Mouse (Mus musculus): Measurements from ENCODE around the gene Lrrk1.

Gene Lrrk1

DNA sequence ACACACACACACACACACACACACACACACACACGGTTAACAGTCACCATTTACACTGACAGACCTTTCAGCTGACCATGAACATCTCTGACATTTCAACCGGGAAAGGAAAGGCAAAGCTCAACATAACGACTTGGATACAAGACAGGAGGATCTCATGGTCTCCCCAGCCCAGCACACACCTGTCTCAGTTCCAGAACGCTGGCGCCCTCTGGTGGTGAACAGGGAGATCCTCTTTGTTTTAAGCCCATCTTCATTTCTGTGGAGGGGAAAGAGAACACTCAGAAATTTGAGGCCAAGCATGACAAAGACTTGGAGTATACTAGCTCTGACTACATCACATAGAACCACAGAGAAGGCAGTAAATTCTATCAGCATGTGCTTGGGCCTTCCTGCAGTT is 87.5 kb downstream of the Lrrk1 start:
- peak; percentile 75 for DNase-seq (ENCODE audit: low spot score)

DNA sequence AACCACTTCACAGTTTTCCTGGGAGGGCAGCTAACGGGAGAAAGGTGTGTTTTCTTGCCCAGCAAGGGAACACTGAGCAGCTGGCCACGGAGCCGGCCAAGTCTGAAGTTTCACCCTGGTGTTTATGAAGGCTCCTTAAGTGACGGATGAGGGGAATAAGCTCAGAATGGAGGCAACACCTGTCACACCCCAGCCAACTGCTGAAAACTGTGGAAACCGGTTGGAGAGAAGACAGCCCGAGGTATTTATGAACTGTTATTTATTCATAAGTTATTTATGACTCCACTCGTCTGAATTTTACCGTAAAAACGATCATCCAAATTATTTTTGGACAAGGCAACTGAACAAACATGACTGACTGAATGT is 90.5 kb downstream of the Lrrk1 start:
- no peak for DNase-seq (ENCODE audit: low spot score)

DNA sequence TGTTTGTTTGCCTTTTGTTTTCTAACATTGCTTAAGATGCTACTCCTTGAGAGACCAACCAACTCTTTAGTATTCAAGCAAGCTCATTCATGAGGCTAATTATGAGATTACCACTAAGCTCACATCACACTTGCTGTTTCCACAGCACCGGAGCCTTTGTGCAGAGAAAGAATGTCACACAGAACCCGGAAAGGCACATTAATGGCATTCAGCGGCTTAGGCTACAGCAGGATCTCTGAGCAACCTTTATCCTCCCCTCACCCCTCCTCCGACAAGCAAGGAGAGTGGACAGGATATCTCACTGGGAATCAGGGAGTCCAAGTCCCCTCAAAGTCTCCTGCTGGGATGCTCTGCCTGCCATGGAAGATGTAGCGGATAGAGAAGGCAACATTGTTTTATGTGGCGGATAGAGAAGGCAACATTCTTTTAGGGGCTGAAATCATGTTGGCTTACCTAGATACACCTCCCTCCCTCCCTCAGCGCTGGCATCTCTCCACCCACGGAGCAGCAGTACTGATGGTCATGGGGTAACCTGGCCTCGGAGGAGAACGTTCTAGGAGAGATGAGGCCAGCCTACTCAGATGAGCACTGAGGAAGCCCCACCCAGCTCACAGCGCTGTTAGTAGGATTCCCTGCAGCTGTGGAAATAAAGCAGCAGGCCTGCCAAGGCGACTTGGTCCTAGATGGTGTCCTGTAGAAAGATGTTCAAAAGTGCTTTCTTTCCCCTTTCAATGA is 91.1 kb downstream of the Lrrk1 start:
- DNase-seq (ENCODE audit: low spot score) = no peak

DNA sequence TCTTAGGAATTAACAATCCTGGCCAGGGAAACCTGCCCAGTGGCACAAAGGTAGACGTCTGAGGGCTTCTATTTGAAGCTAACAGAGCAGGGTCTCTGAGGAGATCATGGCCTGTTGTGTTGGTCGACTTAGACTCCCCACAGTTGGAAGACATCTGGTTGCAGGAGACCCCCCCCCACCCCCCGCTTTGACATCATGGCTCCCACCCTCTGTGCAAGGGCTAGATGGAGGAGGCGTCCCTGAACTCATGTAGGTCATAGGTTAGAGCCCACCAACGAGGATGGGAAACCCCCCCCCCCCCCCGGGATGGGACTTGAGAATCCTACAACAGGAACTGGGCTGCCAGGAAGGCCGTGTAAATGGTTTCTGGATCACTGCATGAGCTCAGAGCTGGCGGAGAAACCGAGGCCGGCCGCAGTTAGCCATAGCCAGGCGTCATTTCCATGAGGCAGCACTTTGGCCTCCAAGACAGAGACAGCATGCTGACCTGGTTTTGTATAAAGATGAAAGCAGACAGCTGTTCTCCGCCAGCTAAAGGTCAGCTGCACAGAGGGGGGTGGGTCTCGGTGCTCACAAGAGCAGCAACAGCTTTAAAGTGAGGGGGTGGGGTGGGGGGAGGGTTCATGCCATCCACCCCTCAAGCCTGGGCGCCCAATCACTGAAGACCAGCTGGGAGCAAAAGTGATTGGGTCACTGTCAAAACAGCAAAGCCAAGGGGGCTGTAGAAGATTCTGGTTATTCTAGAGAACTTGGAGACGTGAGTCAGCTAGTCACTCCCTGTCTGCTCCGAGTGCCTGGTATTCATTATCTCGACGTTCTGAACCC is 95.4 kb downstream of the Lrrk1 start:
- peak; percentile 37 for DNase-seq (ENCODE audit: low spot score)

DNA sequence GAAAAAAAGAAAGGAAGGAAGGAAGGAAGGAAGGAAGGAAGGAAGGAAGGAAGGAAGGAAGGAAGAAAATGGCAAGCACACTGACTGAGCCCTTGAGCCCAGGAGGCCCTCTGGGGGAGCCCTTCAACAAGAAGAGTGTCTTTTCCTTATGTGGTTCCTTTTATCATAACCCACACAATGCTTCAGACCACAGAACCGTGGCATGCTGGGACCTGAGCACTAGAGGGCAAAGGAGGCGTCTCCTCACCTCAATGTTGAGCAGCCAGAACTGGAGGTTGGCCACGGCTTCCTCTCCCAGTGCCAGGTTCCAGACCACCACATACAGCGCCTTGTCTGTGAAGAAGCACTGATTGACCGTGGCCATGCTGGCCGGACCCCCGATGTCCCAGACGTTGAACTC is 96.1 kb downstream of the Lrrk1 start:
- no peak for DNase-seq (ENCODE audit: low spot score)

DNA sequence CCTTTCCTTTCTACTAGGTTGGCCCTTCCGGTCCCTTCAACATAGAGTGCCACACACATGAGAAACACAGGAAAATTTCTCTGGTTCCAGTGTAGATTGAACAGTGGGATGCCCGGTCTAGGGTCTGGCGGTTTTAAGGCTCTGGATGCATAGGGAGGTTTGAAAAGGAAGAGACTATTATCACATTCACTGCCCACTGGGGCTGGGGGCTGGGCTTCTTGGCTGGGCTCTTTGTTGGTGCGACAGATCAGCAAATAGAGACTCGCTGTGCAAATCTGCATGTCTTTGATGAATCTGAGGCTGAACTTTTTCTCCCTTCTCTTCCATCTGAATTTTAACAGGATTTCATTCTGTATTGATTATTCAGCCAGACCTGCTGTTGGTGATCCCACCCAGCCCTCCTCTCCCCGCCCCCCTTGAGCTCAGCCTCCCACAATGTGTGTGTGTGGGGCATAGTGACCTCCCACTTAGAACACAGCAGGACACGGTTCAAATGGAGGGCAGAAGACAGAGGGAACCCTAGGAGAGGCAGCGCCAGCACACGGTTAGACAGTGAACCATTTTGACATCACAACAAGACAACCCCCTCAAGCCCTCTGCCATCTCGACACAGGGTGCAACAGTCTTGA is 105.1 kb downstream of the Lrrk1 start:
- DNase-seq (ENCODE audit: low spot score) = no peak

DNA sequence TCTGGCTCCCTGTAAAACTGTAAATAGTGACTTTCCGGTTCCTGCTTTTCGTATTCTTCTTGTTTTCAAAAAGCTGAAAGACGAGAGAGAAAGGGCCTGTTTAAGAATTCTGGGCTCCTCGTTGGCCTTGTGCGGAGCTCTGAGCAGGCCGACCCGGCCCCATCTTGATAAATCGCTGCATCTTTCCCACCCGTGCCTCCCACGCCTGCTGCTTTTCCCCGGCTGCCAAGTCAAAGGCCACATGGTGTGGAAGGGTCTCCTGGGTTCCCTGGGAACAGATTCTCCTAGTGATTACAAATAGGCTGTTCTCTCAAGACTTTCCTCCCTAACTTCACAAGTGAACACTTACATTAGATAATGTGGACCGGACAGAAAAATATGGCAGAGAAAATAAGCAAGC is 105.9 kb downstream of the Lrrk1 start:
- DNase-seq (ENCODE audit: low spot score) = no peak

DNA sequence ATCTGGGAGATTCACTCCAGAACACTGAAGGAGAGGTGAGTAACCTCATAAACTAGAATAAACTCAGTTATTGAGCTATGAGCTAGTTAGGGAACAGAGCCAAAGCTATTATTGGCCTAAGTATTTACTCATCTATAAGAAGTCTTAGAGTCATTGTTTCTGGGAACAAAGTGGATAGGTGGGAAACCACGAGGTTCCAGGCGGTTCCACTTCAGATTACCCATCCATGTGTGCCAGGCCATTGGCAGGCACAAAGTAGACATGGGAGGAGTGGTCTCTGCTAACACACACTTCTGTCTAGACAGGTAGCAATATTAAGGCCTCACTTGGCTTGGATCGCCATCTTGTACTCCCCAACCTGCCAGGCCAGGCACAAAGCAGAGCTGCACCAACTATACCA is 110.1 kb downstream of the Lrrk1 start:
- no peak for DNase-seq (ENCODE audit: low spot score)

DNA sequence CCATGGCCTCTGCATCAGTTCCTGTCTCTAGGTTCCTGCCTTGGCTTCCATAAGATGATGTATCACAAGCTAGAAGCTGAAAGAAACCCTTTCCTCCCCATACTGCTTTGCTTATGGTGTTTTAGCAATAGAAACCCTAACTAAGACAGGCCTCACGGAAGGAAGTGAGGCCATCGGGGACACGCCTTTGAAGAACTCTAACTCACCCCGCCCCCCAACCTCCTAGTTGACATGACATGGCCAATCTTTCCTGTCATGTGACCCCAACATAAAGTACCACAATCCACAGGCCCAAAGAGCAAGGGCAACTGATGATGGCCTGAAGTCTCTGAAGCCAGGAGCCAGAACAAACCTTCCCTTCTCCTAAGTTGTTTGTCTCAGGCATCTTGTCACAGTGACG is 114.7 kb downstream of the Lrrk1 start:
- no peak for DNase-seq (ENCODE audit: low spot score)

DNA sequence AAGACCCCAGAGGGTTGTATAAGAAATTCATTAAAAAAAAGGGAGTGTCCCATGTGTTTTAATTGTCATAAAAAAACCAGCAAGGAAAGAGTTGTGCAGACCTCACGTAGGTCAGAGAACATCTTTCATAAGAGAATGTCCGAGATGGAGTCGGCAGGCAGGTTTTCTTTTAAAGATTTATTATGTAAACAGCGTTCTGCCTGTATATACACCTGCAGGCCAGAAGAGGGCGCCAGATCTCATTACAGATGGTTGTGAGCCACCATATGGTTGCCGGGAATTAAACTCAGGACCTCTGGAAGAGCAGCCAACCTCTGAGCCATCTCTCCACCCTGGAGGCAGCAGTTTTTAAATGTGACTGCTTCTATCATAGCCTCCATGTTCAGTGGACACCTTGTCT is 116.9 kb downstream of the Lrrk1 start:
- DNase-seq (ENCODE audit: low spot score) = no peak

DNA sequence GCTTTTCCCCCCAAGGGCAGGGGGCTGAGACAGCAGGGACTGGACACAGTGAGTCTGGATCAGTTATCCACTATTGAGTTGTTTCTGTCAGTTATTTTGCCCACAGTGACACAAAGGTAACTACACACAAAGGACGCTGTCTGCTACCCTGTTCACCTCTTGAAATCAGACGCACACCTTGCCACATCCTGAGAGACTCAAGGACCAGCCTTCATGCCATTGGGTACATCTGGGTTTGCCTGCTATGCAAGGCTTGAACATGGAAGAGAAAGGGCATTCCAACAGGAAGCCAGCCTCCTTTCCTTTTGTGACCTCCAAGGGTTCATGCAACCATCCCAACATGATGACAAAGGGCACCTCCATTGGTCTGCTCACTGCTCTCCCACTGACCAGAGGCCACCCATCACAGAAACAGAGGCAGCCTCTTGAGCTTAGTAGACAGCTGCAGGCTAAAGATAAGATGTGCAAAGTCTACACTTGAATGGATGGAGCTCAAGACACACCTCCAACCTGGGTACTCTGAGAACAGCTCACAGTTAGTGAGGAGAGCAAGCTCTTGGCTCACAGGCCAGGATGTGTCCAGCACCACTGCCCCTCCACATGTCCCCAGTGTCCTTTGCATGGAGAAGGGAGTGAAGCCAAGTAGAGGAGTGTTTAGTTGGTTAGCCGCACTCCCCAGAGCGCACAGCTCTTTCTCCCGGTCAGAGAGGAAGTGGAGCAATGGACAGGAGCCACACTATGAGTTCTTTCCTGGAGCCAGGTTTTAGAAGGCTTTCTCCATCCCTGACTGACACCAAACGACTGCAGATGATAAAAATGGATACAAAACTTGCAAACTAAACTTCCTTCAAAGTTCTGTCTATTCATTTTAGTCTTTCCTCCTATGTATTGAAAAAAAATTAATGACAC is 121.0 kb downstream of the Lrrk1 start:
- peak; percentile 29 for DNase-seq (ENCODE audit: low spot score)

DNA sequence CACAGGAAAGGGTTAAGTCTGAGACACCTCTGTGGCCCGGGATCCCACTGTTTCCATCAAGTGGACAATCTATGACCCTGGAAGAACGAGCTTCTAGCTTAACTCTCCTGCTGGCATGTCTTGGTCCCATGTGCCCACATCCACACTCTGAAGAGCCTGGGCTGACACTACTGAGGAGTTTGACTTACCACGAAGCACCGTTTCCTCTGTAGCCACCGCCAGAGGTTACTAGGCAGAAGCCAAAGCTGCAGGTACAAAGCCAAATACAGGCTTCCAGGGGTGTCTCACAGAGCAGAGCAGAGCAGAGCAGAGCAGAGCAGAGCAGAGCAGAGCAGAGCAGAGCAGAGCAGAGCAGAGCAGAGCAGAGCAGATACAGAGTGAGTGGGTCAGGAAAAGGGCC is 124.7 kb downstream of the Lrrk1 start:
- no peak for DNase-seq (ENCODE audit: low spot score)

DNA sequence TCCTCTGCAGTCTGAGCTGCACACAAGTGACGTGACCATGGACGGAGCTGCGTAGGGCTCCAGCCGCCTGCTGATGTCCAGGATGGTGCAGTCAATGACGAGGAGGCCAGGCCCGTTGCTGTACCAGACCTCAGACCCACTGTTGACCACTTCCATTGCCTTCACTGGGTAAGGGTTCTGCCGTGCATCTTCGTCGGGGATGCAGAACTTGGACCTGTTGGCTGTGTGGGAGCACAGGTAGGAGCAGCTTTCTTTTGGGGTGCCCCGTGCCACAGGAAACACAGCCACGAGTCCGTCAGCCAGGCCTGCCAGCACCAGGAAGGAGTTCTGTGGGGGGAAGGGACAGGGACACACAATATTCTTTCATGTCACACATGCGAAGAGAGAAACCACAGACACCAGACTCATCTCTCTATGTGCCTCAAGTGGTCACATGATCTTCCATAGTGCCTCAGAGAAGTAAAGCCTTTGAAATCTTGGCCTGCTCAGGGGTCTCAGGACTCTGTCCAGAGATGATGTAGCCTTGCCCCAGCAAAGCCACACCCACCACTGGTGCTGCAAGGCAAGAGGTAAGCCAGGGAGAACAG is 125.5 kb downstream of the Lrrk1 start:
- DNase-seq (ENCODE audit: low spot score) = no peak

DNA sequence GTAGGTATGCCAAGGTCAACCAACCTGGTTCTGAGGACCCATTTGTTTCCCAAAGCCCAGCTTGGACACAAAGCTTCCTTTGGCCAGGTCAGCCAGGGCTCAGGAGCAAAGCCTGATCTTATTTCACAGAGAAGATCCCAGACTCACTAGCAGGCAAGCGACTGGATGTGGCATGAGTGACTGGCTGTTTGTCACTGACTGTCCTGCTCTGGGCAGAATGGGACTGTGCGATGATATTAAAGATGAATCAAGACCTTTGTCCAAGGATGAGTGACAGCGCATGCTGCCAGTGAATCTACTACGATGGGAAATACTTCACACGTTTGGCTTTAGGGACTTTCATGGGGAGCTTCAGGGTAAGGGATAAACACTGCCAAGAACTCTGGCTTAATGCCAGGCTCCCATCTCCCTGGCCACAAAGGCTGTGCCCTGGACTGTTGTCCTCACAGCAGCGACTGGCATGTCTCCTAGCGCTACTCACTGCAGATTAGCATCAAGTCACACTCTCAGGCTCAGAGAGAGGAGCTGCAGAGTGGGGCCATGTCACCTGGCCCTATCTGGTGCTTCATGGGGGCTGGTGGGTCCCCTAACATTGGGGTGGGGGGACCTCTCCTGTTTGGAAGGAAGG is 127.3 kb downstream of the Lrrk1 start:
- no peak for DNase-seq (ENCODE audit: low spot score)

DNA sequence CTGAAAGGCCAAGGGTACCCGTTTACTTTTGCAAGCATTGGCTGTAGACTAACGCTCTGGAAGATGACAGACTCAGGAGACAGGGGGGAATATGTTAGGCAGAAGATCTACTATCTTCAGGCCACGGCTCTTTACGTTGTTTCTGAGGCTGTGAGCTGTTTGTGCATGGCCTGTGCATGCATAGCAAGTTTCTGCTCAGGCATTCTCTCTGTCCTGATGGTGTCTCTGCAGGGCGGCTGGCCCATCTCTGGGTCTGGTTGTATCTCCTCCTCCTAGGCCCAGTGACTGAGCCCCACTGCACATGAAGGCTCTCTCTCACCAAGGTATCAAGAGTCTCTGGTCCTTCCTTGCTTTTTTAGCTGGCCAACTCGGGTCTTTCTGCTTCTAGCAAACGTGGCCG is 127.9 kb downstream of the Lrrk1 start:
- DNase-seq (ENCODE audit: low spot score) = no peak

DNA sequence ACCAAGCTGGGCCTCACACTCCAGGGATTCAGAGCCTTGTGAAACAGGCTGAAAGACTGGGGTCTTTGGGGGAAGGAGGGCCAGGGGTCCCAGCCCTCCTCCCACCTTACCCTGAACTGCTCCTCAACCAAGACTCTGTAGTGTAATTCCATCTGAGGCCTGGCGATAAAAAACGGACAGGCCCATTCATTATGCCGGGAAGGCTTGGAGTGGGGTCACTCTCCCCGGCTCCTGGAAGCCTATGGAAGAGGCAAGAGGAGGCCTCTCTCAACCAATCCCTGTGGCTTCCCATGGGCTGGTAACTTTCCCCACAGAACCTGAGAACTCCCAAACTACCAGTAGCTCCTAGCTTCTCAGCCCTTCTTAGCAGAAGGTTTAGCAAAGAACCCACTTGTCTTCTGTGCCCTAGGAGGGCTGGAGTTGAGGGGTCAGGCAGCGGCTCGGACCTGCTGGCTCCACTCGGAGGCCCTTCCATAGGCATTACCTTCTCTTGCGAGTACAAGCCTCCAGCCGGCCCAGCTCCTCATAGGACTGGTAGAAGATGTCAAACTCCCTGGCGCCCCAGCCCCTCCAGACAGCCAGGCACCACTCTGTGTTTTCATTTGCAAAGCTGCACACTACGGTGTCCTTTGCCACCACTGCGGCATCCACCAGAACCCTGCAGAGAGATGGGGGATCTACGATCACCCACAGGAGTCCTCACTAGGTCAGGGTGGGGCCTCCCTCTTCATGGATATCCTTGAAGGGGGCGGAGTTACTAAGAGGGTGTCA is 128.5 kb downstream of the Lrrk1 start:
- no peak for DNase-seq (ENCODE audit: low spot score)

DNA sequence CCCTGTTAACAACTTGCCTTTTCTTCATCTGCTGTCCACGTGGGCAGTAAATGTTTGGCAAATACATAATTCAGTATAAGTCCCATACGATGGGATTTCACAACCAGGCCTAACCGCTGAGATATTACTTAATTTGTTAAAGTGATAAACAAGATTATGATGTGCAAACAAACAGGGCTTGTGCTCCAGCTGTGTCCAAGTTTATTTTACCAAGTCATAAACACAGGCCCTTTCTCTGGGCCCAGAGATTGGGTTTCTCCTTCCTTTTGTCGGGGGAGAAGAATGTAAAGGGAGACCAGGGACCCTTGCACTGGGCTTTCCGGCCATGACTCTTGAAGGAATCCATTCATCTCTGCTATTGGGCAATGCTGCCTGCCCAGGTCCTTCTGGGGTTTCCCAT is 129.2 kb downstream of the Lrrk1 start:
- no peak for DNase-seq (ENCODE audit: low spot score)

DNA sequence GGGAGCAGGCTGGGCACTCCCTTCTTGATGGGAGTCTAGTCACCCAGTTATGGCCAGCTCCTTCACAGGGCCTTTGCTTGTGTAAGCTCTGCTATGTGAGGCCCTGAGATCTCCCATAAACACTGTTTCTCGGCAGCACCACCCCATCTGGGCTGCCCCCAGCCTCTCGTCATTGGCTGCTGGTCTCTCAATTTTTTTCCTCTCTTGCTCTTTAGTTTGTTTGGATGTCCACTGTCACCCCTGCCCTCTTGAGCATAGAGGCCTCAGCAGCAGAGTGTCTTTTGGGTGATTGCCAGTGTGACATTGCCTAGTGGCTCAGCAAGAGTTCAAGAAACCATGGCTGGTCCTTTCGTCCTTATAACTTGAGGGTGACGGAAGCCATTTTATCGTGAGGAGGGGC is 130.9 kb downstream of the Lrrk1 start:
- no peak for DNase-seq (ENCODE audit: low spot score)

DNA sequence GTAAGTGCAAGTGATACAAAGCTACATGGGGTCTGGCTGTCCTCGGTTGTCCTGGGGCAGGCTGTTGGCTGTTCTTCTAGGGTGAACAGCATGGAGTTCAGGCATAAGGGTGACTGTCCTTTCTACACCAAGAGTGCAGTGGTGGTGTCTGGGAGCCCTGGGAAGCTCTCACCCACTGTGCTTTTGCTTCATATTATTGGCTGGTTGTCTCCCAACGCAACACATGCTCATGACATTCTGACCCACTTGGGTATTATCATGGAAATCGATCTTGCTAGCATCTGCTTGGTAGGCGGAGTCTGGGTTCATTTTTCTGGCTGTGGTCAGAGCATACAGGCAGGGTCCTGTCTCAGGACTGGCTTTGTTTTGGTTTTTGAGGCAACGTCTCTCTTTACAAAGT is 131.7 kb downstream of the Lrrk1 start:
- no peak for DNase-seq (ENCODE audit: low spot score)

DNA sequence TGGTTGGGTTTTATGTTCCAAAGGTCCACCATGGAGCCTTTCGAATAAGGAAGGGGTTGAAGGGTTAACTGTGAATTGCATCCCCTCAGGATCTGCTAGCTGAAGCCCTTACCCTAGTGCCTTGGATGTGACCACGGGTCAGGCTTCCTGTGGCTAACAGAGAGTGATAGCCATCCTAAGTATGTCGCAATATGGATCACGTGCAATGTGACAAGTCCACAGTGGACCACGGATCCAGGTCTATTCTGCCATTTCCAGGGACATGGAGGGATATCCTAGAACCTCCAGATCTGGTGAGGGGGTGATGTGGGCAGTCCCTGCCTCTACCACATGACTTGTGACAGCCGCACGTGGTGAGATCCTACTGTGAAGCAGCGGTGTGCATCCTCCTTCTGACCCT is 133.2 kb downstream of the Lrrk1 start:
- no peak for DNase-seq (ENCODE audit: low spot score)

Measured in yolk sac, embryonic 10.5 days (tissue).